Mouse (Mus musculus): ENCODE measurements around the gene Gmpr2. TPM values are rescaled to one million over a fixed set of nuclear protein-coding genes. Genes with fewer than 3 reads are reported as not detected.

Gene Gmpr2
- polyA plus RNA-seq, 1 experiment from 2014 or later: 58.4 TPM

- Histone ChIP-seq H3K27ac (ENCODE audit: low read depth) (no peak overlapping the region), H3K4me1 (ENCODE audit: insufficient read depth) (no peaks in the 10 kb centered on the region), H3K4me2 (no peak overlapping the region), H3K4me3 (ENCODE audit: low read depth, low read length) (no peak overlapping the region), H3K27me3 (ENCODE audit: insufficient read depth, low read length) (no peaks in the 10 kb centered on the region), H3K9me3 (ENCODE audit: low read depth, low read length) (no peaks in the 10 kb centered on the region), H3K9ac (no peak overlapping the region), H3K36me3 (ENCODE audit: insufficient read depth) (no peaks in the 10 kb centered on the region)
- no peak for ATAC-seq (ENCODE audit: insufficient read depth)
- no peak for DNase-seq
- no peak for TF ChIP-seq CTCF (IDR thresholded peaks at IDR 0.05; ENCODE audit: low read depth)
- WGBS: 55% methylated on average over 5 of the region's 5 CpGs
Measured at GRCm38 (mm10) chr14:55707397-55707796, 35.7 kb downstream of the Gmpr2 start.

GRCm38 (mm10) chr14:55709509-55709908 lies 37.8 kb downstream of the Gmpr2 start:
- Histone ChIP-seq H3K4me1 (ENCODE audit: insufficient read depth) (no peaks in the 10 kb centered on the region), H3K4me3 (ENCODE audit: low read depth, low read length) (no peak overlapping the region), H3K36me3 (ENCODE audit: insufficient read depth) (no peaks in the 10 kb centered on the region), H3K27me3 (ENCODE audit: insufficient read depth, low read length) (peaks cover 3% of the 10 kb centered on the region; the same call in 1 of the 2 replicates), H3K27ac (ENCODE audit: low read depth) (no peak overlapping the region), H3K9ac (no peak overlapping the region), H3K9me3 (ENCODE audit: low read depth, low read length) (no peaks in the 10 kb centered on the region), H3K4me2 (no peak overlapping the region)
- DNase-seq: no peak
- no peak for TF ChIP-seq CTCF (IDR thresholded peaks at IDR 0.05; ENCODE audit: low read depth)
- 77% methylated on average over 4 of the region's 4 CpGs for WGBS
- no peak for ATAC-seq (ENCODE audit: insufficient read depth)

- Histone ChIP-seq H3K4me1 (ENCODE audit: insufficient read depth) (no peaks in the 10 kb centered on the region), H3K9me3 (ENCODE audit: low read depth, low read length) (no peaks in the 10 kb centered on the region), H3K9ac (no peak overlapping the region), H3K36me3 (ENCODE audit: insufficient read depth) (peaks cover 9% of the 10 kb centered on the region; the same call in 1 of the 2 replicates), H3K4me2 (no peak overlapping the region), H3K27me3 (ENCODE audit: insufficient read depth, low read length) (peaks cover 3% of the 10 kb centered on the region; the same call in 1 of the 2 replicates), H3K4me3 (ENCODE audit: low read depth, low read length) (no peak overlapping the region), H3K27ac (ENCODE audit: low read depth) (no peak overlapping the region)
- WGBS: 78% methylated on average over 7 of the region's 7 CpGs
- ATAC-seq (ENCODE audit: insufficient read depth) (no peak), DNase-seq (no peak)
- TF ChIP-seq CTCF (IDR thresholded peaks at IDR 0.05; ENCODE audit: low read depth): no peak
Measured at GRCm38 (mm10) chr14:55711786-55712185, 40.0 kb downstream of the Gmpr2 start.

GRCm38 (mm10) chr14:55713007-55713728 lies 41.4 kb downstream of the Gmpr2 start:
- Histone ChIP-seq H3K9me3 (ENCODE audit: low read depth, low read length) (no peaks in the 10 kb centered on the region), H3K9ac (peak overlapping the region; percentile 46), H3K4me1 (ENCODE audit: insufficient read depth) (no peaks in the 10 kb centered on the region), H3K27me3 (ENCODE audit: insufficient read depth, low read length) (peaks cover 3% of the 10 kb centered on the region; the same call in 1 of the 2 replicates), H3K4me2 (peak overlapping the region; percentile 59), H3K27ac (ENCODE audit: low read depth) (no peak overlapping the region; the same call in 1 of the 2 replicates), H3K36me3 (ENCODE audit: insufficient read depth) (peaks cover 20% of the 10 kb centered on the region), H3K4me3 (ENCODE audit: low read depth, low read length) (0 out of 2 replicates have a peak overlapping the region, but pooled peaks have one; percentile 18)
- 10% methylated on average over 25 of the region's 25 CpGs for WGBS
- ATAC-seq (ENCODE audit: insufficient read depth) (peak; percentile 20; the same call in 1 of the 2 replicates), DNase-seq (peak; percentile 62)
- no peak for TF ChIP-seq CTCF (IDR thresholded peaks at IDR 0.05; ENCODE audit: low read depth)

GRCm38 (mm10) chr14:55713729-55714122 lies 42.0 kb downstream of the Gmpr2 start, which contains the start of gene Tgm1:
Gene Tgm1 (minus strand): TSS chr14:55713926.
- peaks cover 25% of the 10 kb centered on the region for H3K36me3 ChIP-seq (ENCODE audit: insufficient read depth)
- ATAC-seq (ENCODE audit: insufficient read depth) (peak; percentile 48; the same call in 1 of the 2 replicates), DNase-seq (no peak)
- H3K27ac ChIP-seq (ENCODE audit: low read depth): peak within 1 kb of the TSS; percentile 38; the same call in 1 of the 2 replicates
- peak within 1 kb of the TSS; percentile 46 for H3K9ac ChIP-seq
- H3K4me2 ChIP-seq: peak within 1 kb of the TSS; percentile 59
- H3K4me1 ChIP-seq (ENCODE audit: insufficient read depth): no peaks in the 10 kb centered on the region
- H3K27me3 ChIP-seq (ENCODE audit: insufficient read depth, low read length): peaks cover 3% of the 10 kb centered on the region; the same call in 1 of the 2 replicates
- H3K4me3 ChIP-seq (ENCODE audit: low read depth, low read length): 0 out of 2 replicates have a peak within 1 kb of the TSS, but pooled peaks have one; percentile 18
- H3K9me3 ChIP-seq (ENCODE audit: low read depth, low read length): no peaks in the 10 kb centered on the region
- no peak for TF ChIP-seq CTCF (IDR thresholded peaks at IDR 0.05; ENCODE audit: low read depth)
- WGBS: 12% methylated on average over 4 of the region's 4 CpGs

GRCm38 (mm10) chr14:55714893-55715292 lies 43.2 kb downstream of the Gmpr2 start:
- Histone ChIP-seq H3K27ac (ENCODE audit: low read depth) (no peak overlapping the region), H3K4me2 (no peak overlapping the region), H3K4me3 (ENCODE audit: low read depth, low read length) (no peak overlapping the region), H3K27me3 (ENCODE audit: insufficient read depth, low read length) (peaks cover 3% of the 10 kb centered on the region; the same call in 1 of the 2 replicates), H3K9ac (no peak overlapping the region), H3K9me3 (ENCODE audit: low read depth, low read length) (no peaks in the 10 kb centered on the region), H3K36me3 (ENCODE audit: insufficient read depth) (peaks cover 33% of the 10 kb centered on the region), H3K4me1 (ENCODE audit: insufficient read depth) (no peaks in the 10 kb centered on the region)
- 32% methylated on average over 6 of the region's 6 CpGs for WGBS
- TF ChIP-seq CTCF (IDR thresholded peaks at IDR 0.05; ENCODE audit: low read depth): no peak
- DNase-seq (peak; percentile 29), ATAC-seq (ENCODE audit: insufficient read depth) (0 out of 2 replicates have a peak, but pooled peaks have one; percentile 30)

- DNase-seq (no peak), ATAC-seq (ENCODE audit: insufficient read depth) (no peak)
- Histone ChIP-seq H3K4me1 (ENCODE audit: insufficient read depth) (no peaks in the 10 kb centered on the region), H3K27ac (ENCODE audit: low read depth) (no peak overlapping the region), H3K4me2 (no peak overlapping the region), H3K4me3 (ENCODE audit: low read depth, low read length) (no peak overlapping the region), H3K36me3 (ENCODE audit: insufficient read depth) (peaks cover 33% of the 10 kb centered on the region), H3K9me3 (ENCODE audit: low read depth, low read length) (no peaks in the 10 kb centered on the region), H3K9ac (no peak overlapping the region), H3K27me3 (ENCODE audit: insufficient read depth, low read length) (peaks cover 3% of the 10 kb centered on the region; the same call in 1 of the 2 replicates)
- TF ChIP-seq CTCF (IDR thresholded peaks at IDR 0.05; ENCODE audit: low read depth): no peak
- 91% methylated on average over 6 of the region's 6 CpGs for WGBS
Measured at GRCm38 (mm10) chr14:55716271-55716670, 44.5 kb downstream of the Gmpr2 start.

All from lung, embryonic 14.5 days (tissue).